Mouse (Mus musculus) spleen, embryonic (tissue): ENCODE measurements at regions not wholly inside any gene's neighbourhood (a gene's known extent, or its start where the extent isn't known, plus 50 kb on each side); places are given as distances from the start of the nearest gene placed in this dataset.

Experiments
- CTCF ChIA-PET: fragments of 350-600 bp; sonication (Branson Sonifier 250); formaldehyde crosslinking; loops from one replicate; lab custom pipeline; 2022; lab: Charles Lee

GRCm38 (mm10) chr16:70621750-70622149 is 308.0 kb downstream of the Gbe1 start:
- CTCF ChIA-PET: no interaction called here

- CTCF ChIA-PET: no interaction called here
Measured at GRCm38 (mm10) chr16:70643630-70644264, 330.0 kb downstream of the Gbe1 start.

- CTCF ChIA-PET: no interaction called here
Measured at GRCm38 (mm10) chr16:70644695-70645279, 331.0 kb downstream of the Gbe1 start.

- CTCF ChIA-PET: no interaction called here
Measured at GRCm38 (mm10) chr16:70654429-70655081, 340.8 kb downstream of the Gbe1 start.

- CTCF ChIA-PET: no interaction called here
Measured at GRCm38 (mm10) chr16:70689826-70690225, 376.1 kb downstream of the Gbe1 start.

GRCm38 (mm10) chr16:70724722-70725284 is 411.1 kb downstream of the Gbe1 start:
- CTCF ChIA-PET: no interaction called here

GRCm38 (mm10) chr16:70725291-70725801 is 411.6 kb downstream of the Gbe1 start:
- CTCF ChIA-PET: no interaction called here

GRCm38 (mm10) chr16:70733016-70733415 is 419.3 kb downstream of the Gbe1 start:
- CTCF ChIA-PET: no interaction called here

- CTCF ChIA-PET: no interaction called here
Measured at GRCm38 (mm10) chr16:70740046-70740445, 426.3 kb downstream of the Gbe1 start.

GRCm38 (mm10) chr16:70754228-70754627 is 440.5 kb downstream of the Gbe1 start:
- CTCF ChIA-PET: no interaction called here

GRCm38 (mm10) chr16:70798061-70798460 is 484.3 kb downstream of the Gbe1 start:
- CTCF ChIA-PET: no interaction called here

- CTCF ChIA-PET: no interaction called here
Measured at GRCm38 (mm10) chr16:70803549-70803948, 489.8 kb downstream of the Gbe1 start.

GRCm38 (mm10) chr16:70825910-70826309 is 512.2 kb downstream of the Gbe1 start:
- CTCF ChIA-PET: no interaction called here

GRCm38 (mm10) chr16:70835006-70835405 is 521.3 kb downstream of the Gbe1 start:
- CTCF ChIA-PET: no interaction called here

- CTCF ChIA-PET: no interaction called here
Measured at GRCm38 (mm10) chr16:70838139-70838538, 524.4 kb downstream of the Gbe1 start.

- CTCF ChIA-PET: interaction anchor here (0.6 kb wide), 1 partner anchor 1586 kb away, joined by 4 read pairs; no protein-coding TSS in a partner anchor
Measured at GRCm38 (mm10) chr16:70868241-70868640, 554.5 kb downstream of the Gbe1 start.

GRCm38 (mm10) chr16:70869205-70869604 is 555.5 kb downstream of the Gbe1 start:
- CTCF ChIA-PET: interaction anchor here (0.6 kb wide), 1 partner anchor 1585 kb away, joined by 4 read pairs; no protein-coding TSS in a partner anchor

GRCm38 (mm10) chr16:70874080-70874479 is 560.3 kb downstream of the Gbe1 start:
- CTCF ChIA-PET: no interaction called here

GRCm38 (mm10) chr16:70880678-70881077 is 566.9 kb downstream of the Gbe1 start:
- CTCF ChIA-PET: no interaction called here

GRCm38 (mm10) chr16:70881098-70881850 is 567.5 kb downstream of the Gbe1 start:
- CTCF ChIA-PET: interaction anchor here (0.6 kb wide), 1 partner anchor 1011 kb away, joined by 5 read pairs; no protein-coding TSS in a partner anchor

GRCm38 (mm10) chr16:70900085-70900484 is 586.3 kb downstream of the Gbe1 start:
- CTCF ChIA-PET: no interaction called here

- CTCF ChIA-PET: no interaction called here
Measured at GRCm38 (mm10) chr16:70920047-70920446, 606.3 kb downstream of the Gbe1 start.
